Mouse (Mus musculus): ENCODE results near the gene Nepro. TPM values are rescaled to one million over a fixed set of nuclear protein-coding genes. Genes with fewer than 3 reads are reported as not detected.

The Nepro gene
- polyA plus RNA-seq, 1 experiment from 2014 or later, result 13.1 TPM

GRCm38 (mm10) chr16:44695859-44696620, 28.1 kb upstream of the Nepro start:
- Histone ChIP-seq H3K4me1 (replicated peaks; ENCODE audit: control insufficient read depth, insufficient read depth, low read length) (no peaks in the 10 kb centered on the region), H3K9ac (ENCODE audit: low read depth, low read length) (no peak overlapping the region), H3K4me3 (ENCODE audit: low read depth, low read length) (no peak overlapping the region), H3K36me3 (ENCODE audit: control insufficient read depth, insufficient read depth, low read length) (no peaks in the 10 kb centered on the region), H3K4me2 (replicated peaks; ENCODE audit: low read depth, low read length) (no peak overlapping the region), H3K27me3 (ENCODE audit: control insufficient read depth, insufficient read depth, low read length) (no peaks in the 10 kb centered on the region), H3K27ac (ENCODE audit: low read depth, low read length) (no peak overlapping the region), H3K9me3 (ENCODE audit: control insufficient read depth, low read length) (no peaks in the 10 kb centered on the region)
- ATAC-seq (ENCODE audit: low FRiP score) (no peak), DNase-seq (ENCODE audit: low spot score) (no peak)
- 61% methylated on average over 12 of the region's 12 CpGs for WGBS

GRCm38 (mm10) chr16:44697473-44698205, 26.5 kb upstream of the Nepro start:
- Histone ChIP-seq H3K27ac (ENCODE audit: low read depth, low read length) (no peak overlapping the region), H3K27me3 (ENCODE audit: control insufficient read depth, insufficient read depth, low read length) (no peaks in the 10 kb centered on the region), H3K4me2 (replicated peaks; ENCODE audit: low read depth, low read length) (no peak overlapping the region), H3K9ac (ENCODE audit: low read depth, low read length) (no peak overlapping the region), H3K4me3 (ENCODE audit: low read depth, low read length) (no peak overlapping the region), H3K36me3 (ENCODE audit: control insufficient read depth, insufficient read depth, low read length) (no peaks in the 10 kb centered on the region), H3K4me1 (replicated peaks; ENCODE audit: control insufficient read depth, insufficient read depth, low read length) (no peaks in the 10 kb centered on the region), H3K9me3 (ENCODE audit: control insufficient read depth, low read length) (no peaks in the 10 kb centered on the region)
- DNase-seq (ENCODE audit: low spot score) (no peak), ATAC-seq (ENCODE audit: low FRiP score) (no peak)
- 92% methylated on average over 5 of the region's 5 CpGs for WGBS

GRCm38 (mm10) chr16:44701155-44701554, 22.9 kb upstream of the Nepro start:
- WGBS, result 84% methylated on average over 3 of the region's 3 CpGs
- H3K4me2 ChIP-seq (replicated peaks; ENCODE audit: low read depth, low read length), result no peak overlapping the region
- no peak for DNase-seq (ENCODE audit: low spot score)
- H3K4me3 ChIP-seq (ENCODE audit: low read depth, low read length), result no peak overlapping the region
- H3K27ac ChIP-seq (ENCODE audit: low read depth, low read length), result no peak overlapping the region
- H3K36me3 ChIP-seq (ENCODE audit: control insufficient read depth, insufficient read depth, low read length), result no peaks in the 10 kb centered on the region
- H3K9me3 ChIP-seq (ENCODE audit: control insufficient read depth, low read length), result no peaks in the 10 kb centered on the region
- no peak for ATAC-seq (ENCODE audit: low FRiP score)
- no peaks in the 10 kb centered on the region for H3K27me3 ChIP-seq (ENCODE audit: control insufficient read depth, insufficient read depth, low read length)
- no peak overlapping the region for H3K9ac ChIP-seq (ENCODE audit: low read depth, low read length)
- no peaks in the 10 kb centered on the region for H3K4me1 ChIP-seq (replicated peaks; ENCODE audit: control insufficient read depth, insufficient read depth, low read length)

GRCm38 (mm10) chr16:44702272-44702671, 21.8 kb upstream of the Nepro start:
- no peak for ATAC-seq (ENCODE audit: low FRiP score)
- no peaks in the 10 kb centered on the region for H3K4me1 ChIP-seq (replicated peaks; ENCODE audit: control insufficient read depth, insufficient read depth, low read length)
- no peak for DNase-seq (ENCODE audit: low spot score)
- no peak overlapping the region for H3K4me3 ChIP-seq (ENCODE audit: low read depth, low read length)
- 72% methylated on average over 5 of the region's 5 CpGs for WGBS
- H3K27me3 ChIP-seq (ENCODE audit: control insufficient read depth, insufficient read depth, low read length), result no peaks in the 10 kb centered on the region
- H3K9me3 ChIP-seq (ENCODE audit: control insufficient read depth, low read length), result no peaks in the 10 kb centered on the region
- H3K36me3 ChIP-seq (ENCODE audit: control insufficient read depth, insufficient read depth, low read length), result no peaks in the 10 kb centered on the region
- no peak overlapping the region for H3K4me2 ChIP-seq (replicated peaks; ENCODE audit: low read depth, low read length)
- H3K9ac ChIP-seq (ENCODE audit: low read depth, low read length), result no peak overlapping the region
- H3K27ac ChIP-seq (ENCODE audit: low read depth, low read length), result no peak overlapping the region

- H3K4me1 ChIP-seq (replicated peaks; ENCODE audit: control insufficient read depth, insufficient read depth, low read length), result no peaks in the 10 kb centered on the region
- no peak for DNase-seq (ENCODE audit: low spot score)
- no peak overlapping the region for H3K4me2 ChIP-seq (replicated peaks; ENCODE audit: low read depth, low read length)
- no peaks in the 10 kb centered on the region for H3K36me3 ChIP-seq (ENCODE audit: control insufficient read depth, insufficient read depth, low read length)
- ATAC-seq (ENCODE audit: low FRiP score), result no peak
- H3K9me3 ChIP-seq (ENCODE audit: control insufficient read depth, low read length), result no peaks in the 10 kb centered on the region
- no peak overlapping the region for H3K9ac ChIP-seq (ENCODE audit: low read depth, low read length)
- 67% methylated on average over 4 of the region's 4 CpGs for WGBS
- no peak overlapping the region; the same call in 1 of the 2 replicates for H3K27ac ChIP-seq (ENCODE audit: low read depth, low read length)
- H3K4me3 ChIP-seq (ENCODE audit: low read depth, low read length), result no peak overlapping the region
- no peaks in the 10 kb centered on the region for H3K27me3 ChIP-seq (ENCODE audit: control insufficient read depth, insufficient read depth, low read length)
Observed at GRCm38 (mm10) chr16:44703458-44703857, 20.6 kb upstream of the Nepro start.

GRCm38 (mm10) chr16:44716305-44717140, 7.6 kb upstream of the Nepro start:
- Histone ChIP-seq H3K4me2 (replicated peaks; ENCODE audit: low read depth, low read length) (no peak overlapping the region), H3K9me3 (ENCODE audit: control insufficient read depth, low read length) (no peaks in the 10 kb centered on the region), H3K36me3 (ENCODE audit: control insufficient read depth, insufficient read depth, low read length) (0 out of 2 replicates have a peak, but pooled peaks cover 2% of the 10 kb centered on the region), H3K27me3 (ENCODE audit: control insufficient read depth, insufficient read depth, low read length) (no peaks in the 10 kb centered on the region), H3K4me1 (replicated peaks; ENCODE audit: control insufficient read depth, insufficient read depth, low read length) (no peaks in the 10 kb centered on the region), H3K4me3 (ENCODE audit: low read depth, low read length) (no peak overlapping the region), H3K9ac (ENCODE audit: low read depth, low read length) (no peak overlapping the region), H3K27ac (ENCODE audit: low read depth, low read length) (0 out of 2 replicates have a peak overlapping the region, but pooled peaks have one; percentile 10)
- peak; percentile 55 for DNase-seq (ENCODE audit: low spot score)
- WGBS, result 42% methylated on average over 10 of the region's 10 CpGs
- ATAC-seq (ENCODE audit: low FRiP score), result peak; percentile 75

GRCm38 (mm10) chr16:44717141-44717634, 6.9 kb upstream of the Nepro start:
- Histone ChIP-seq H3K9ac (ENCODE audit: low read depth, low read length) (no peak overlapping the region), H3K4me2 (replicated peaks; ENCODE audit: low read depth, low read length) (no peak overlapping the region), H3K4me1 (replicated peaks; ENCODE audit: control insufficient read depth, insufficient read depth, low read length) (no peaks in the 10 kb centered on the region), H3K27ac (ENCODE audit: low read depth, low read length) (no peak overlapping the region), H3K27me3 (ENCODE audit: control insufficient read depth, insufficient read depth, low read length) (no peaks in the 10 kb centered on the region), H3K9me3 (ENCODE audit: control insufficient read depth, low read length) (no peaks in the 10 kb centered on the region), H3K4me3 (ENCODE audit: low read depth, low read length) (no peak overlapping the region), H3K36me3 (ENCODE audit: control insufficient read depth, insufficient read depth, low read length) (0 out of 2 replicates have a peak, but pooled peaks cover 2% of the 10 kb centered on the region)
- DNase-seq (ENCODE audit: low spot score), result no peak
- peak; percentile 45; the same call in 1 of the 2 replicates for ATAC-seq (ENCODE audit: low FRiP score)
- 84% methylated on average over 2 of the region's 2 CpGs for WGBS

GRCm38 (mm10) chr16:44717838-44718237, 6.3 kb upstream of the Nepro start:
- Histone ChIP-seq H3K9ac (ENCODE audit: low read depth, low read length) (no peak overlapping the region), H3K36me3 (ENCODE audit: control insufficient read depth, insufficient read depth, low read length) (0 out of 2 replicates have a peak, but pooled peaks cover 2% of the 10 kb centered on the region), H3K27me3 (ENCODE audit: control insufficient read depth, insufficient read depth, low read length) (no peaks in the 10 kb centered on the region), H3K4me1 (replicated peaks; ENCODE audit: control insufficient read depth, insufficient read depth, low read length) (no peaks in the 10 kb centered on the region), H3K9me3 (ENCODE audit: control insufficient read depth, low read length) (no peaks in the 10 kb centered on the region), H3K4me2 (replicated peaks; ENCODE audit: low read depth, low read length) (no peak overlapping the region), H3K4me3 (ENCODE audit: low read depth, low read length) (no peak overlapping the region), H3K27ac (ENCODE audit: low read depth, low read length) (no peak overlapping the region)
- WGBS, result 74% methylated on average over 2 of the region's 2 CpGs
- DNase-seq (ENCODE audit: low spot score) (no peak), ATAC-seq (ENCODE audit: low FRiP score) (no peak)
